Mouse (Mus musculus): ENCODE measurements around the gene Gpr68. TPM values are rescaled to one million over a fixed set of nuclear protein-coding genes. Genes with fewer than 3 reads are reported as not detected.

The Gpr68 gene
- polyA plus RNA-seq, 1 experiment from 2014 or later: 0.34 TPM

- Histone ChIP-seq H3K4me2 (replicated peaks; ENCODE audit: low read depth, low read length) (no peak overlapping the region), H3K27me3 (ENCODE audit: control insufficient read depth, insufficient read depth, low read length) (no peaks in the 10 kb centered on the region), H3K9me3 (ENCODE audit: control insufficient read depth, low read length) (no peaks in the 10 kb centered on the region), H3K27ac (ENCODE audit: low read depth, low read length) (no peak overlapping the region), H3K4me1 (ENCODE audit: control insufficient read depth, insufficient read depth, low read length) (no peaks in the 10 kb centered on the region), H3K4me3 (ENCODE audit: low read length) (no peak overlapping the region), H3K9ac (ENCODE audit: low read depth, low read length) (no peak overlapping the region), H3K36me3 (ENCODE audit: control insufficient read depth, insufficient read depth, low read length) (no peaks in the 10 kb centered on the region)
- ATAC-seq (ENCODE audit: low FRiP score, low TSS enrichment): no peak
- WGBS: 83% methylated on average over 3 of the region's 3 CpGs
Observed at GRCm38 (mm10) chr12:100837208-100837607, 70.8 kb downstream of the Gpr68 start.

DNA sequence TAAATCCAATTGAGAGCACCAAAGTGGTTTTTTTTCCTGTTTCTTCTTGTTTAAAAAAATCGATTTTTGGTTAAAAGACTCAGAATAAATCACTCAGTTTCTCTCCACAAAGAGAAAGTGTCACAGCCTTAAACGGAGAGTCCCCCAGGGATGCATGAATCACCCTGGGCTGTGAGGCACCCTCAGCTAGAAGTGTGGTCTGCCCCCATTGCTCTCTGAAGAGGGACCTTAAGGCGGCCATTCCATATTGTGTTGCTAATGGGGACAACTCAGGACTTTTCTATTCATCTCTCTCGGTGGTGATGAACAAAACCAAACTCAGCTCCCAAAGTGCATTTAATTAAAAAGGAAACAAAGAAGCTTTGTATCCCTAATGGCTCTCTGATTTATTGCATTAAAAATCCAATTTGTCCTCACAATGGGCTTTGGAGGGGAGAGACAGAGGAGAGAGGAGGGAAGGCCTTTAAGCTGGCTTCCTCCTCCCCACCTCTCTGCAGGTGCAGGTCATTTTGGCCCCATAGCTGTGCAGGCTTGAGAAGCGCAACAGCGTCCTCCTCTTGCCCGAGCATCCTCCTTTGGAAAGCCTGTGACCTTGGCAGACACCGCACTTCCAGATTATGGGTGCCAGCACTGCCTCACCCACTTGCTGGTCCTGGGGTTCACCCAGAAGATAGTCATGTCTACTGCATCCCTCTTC lies 76.2 kb downstream of the Gpr68 start:
- Histone ChIP-seq H3K4me3 (ENCODE audit: low read length) (no peak overlapping the region), H3K36me3 (ENCODE audit: control insufficient read depth, insufficient read depth, low read length) (no peaks in the 10 kb centered on the region), H3K27me3 (ENCODE audit: control insufficient read depth, insufficient read depth, low read length) (no peaks in the 10 kb centered on the region), H3K4me1 (ENCODE audit: control insufficient read depth, insufficient read depth, low read length) (no peaks in the 10 kb centered on the region), H3K4me2 (replicated peaks; ENCODE audit: low read depth, low read length) (no peak overlapping the region), H3K9ac (ENCODE audit: low read depth, low read length) (no peak overlapping the region), H3K9me3 (ENCODE audit: control insufficient read depth, low read length) (no peaks in the 10 kb centered on the region), H3K27ac (ENCODE audit: low read depth, low read length) (no peak overlapping the region)
- WGBS: 55% methylated on average over 8 of the region's 8 CpGs
- no peak for ATAC-seq (ENCODE audit: low FRiP score, low TSS enrichment)

- Histone ChIP-seq H3K4me2 (replicated peaks; ENCODE audit: low read depth, low read length) (no peak overlapping the region), H3K9ac (ENCODE audit: low read depth, low read length) (no peak overlapping the region), H3K4me1 (ENCODE audit: control insufficient read depth, insufficient read depth, low read length) (no peaks in the 10 kb centered on the region), H3K4me3 (ENCODE audit: low read length) (no peak overlapping the region), H3K27me3 (ENCODE audit: control insufficient read depth, insufficient read depth, low read length) (no peaks in the 10 kb centered on the region), H3K27ac (ENCODE audit: low read depth, low read length) (no peak overlapping the region), H3K9me3 (ENCODE audit: control insufficient read depth, low read length) (no peaks in the 10 kb centered on the region), H3K36me3 (ENCODE audit: control insufficient read depth, insufficient read depth, low read length) (no peaks in the 10 kb centered on the region)
- ATAC-seq (ENCODE audit: low FRiP score, low TSS enrichment): no peak
- 87% methylated on average over 2 of the region's 2 CpGs for WGBS
Observed at GRCm38 (mm10) chr12:100831021-100831420, 77.0 kb downstream of the Gpr68 start.

Other genes starting within 250 kb of the Gpr68 start
- gene Rps6ka5, start 181.2 kb downstream of the Gpr68 start, polyA plus RNA-seq (2014; fragmentation: Nextera tagmentation; extraction: Ambion mirVana): 3.6 and 5.5 TPM in 2 replicates
- 1.7 and 3.6 TPM in 2 replicates for gene Dglucy, start 129.1 kb downstream of the Gpr68 start, polyA plus RNA-seq (2014; fragmentation: Nextera tagmentation; extraction: Ambion mirVana)
- 10.4 and 15.3 TPM in 2 replicates for gene Ccdc88c, start 120.9 kb upstream of the Gpr68 start, polyA plus RNA-seq (2014; fragmentation: Nextera tagmentation; extraction: Ambion mirVana)
- gene Ppp4r3a, start 175.5 kb upstream of the Gpr68 start, polyA plus RNA-seq (2014; fragmentation: Nextera tagmentation; extraction: Ambion mirVana): 38.5 and 58.9 TPM in 2 replicates